Mouse (Mus musculus) left cerebral cortex, adult 2 months (tissue): ENCODE data around the gene Wdr17. TPM values are rescaled to one million over a fixed set of nuclear protein-coding genes. Genes with fewer than 3 reads are reported as not detected.

Source experiments
- DNase-seq, 2 experiments: peaks; one replicate each; pipeline ENCODE4 v3.0.0; 2021 to 2022; ENCODE audit warnings: low spot score in 2 of 2, mixed read lengths in 1 of 2; ENCODE audit errors: extremely low spot score in 1 of 2
- H3K27ac ChIP-seq: fragments of 200-600 bp; 2 replicates; pipeline ENCODE4 v1.8.1; 2022
- H3K4me3 ChIP-seq: fragments of 200-600 bp; 2 replicates; pipeline ENCODE4 v1.8.1; 2022
- CTCF ChIP-seq: fragments of 200-600 bp; IDR thresholded peaks from 2 replicates; pipeline ENCODE4 v1.8.1; 2022; ENCODE audit warnings: antibody characterized with exemption, mild to moderate bottlenecking, moderate library complexity
- intact Hi-C: fragments of 180-260 bp; cut with DNase I; formaldehyde crosslinking; loops from one replicate; pipeline ENCODE4 v1.15.1; 2025
- total RNA-seq, 2 experiments: library from RNA; stranded (reverse); gene quantifications; 2 replicates each; pipeline ENCODE4 v1.2.3; 2021

The Wdr17 gene
- total RNA-seq, 2 experiments from 2014 or later, result 40.9 to 44.5 TPM

DNA sequence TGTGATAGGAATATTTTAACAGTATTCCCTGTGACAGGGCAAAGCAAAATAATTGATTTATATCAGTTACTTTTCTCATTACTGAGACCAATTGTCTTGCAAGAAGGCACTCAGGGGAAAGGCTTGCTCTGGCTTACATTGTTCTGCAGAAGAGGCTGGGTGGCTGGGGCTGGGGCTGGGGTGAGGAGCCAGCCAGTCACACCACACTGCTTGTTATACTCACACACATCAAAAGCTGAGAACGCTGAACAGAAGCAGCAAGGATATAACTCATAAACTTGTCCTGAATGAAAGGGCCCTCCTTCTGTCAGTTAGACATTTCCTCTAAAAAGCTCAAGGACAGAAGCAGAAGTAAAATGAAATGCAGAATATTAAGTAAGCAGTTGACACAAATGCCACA is 304.1 kb downstream of the Wdr17 start:
- intact Hi-C loops, result no loop called here
- H3K27ac ChIP-seq, result no peak overlapping the region
- TF ChIP-seq CTCF, result no peak
- H3K4me3 ChIP-seq, result no peak overlapping the region
- DNase-seq, result no peak

DNA sequence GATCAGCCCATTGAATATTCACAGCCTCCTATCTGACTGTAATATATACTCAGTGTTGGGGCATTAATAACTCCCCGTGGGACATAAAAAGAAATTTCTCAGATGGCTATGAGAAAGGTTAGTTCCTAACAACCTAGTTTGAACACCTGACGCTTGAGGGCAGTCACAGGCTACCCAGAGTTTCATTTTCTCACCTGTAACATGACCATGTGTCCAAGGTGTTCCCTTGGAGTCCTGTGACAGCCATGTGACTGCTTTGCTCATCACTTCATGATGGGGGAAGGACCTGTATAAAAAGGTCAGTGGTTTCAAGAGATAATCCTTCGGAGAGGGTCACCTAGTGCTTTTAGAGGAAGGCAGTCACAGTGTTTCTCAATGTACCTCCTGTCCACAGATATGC is 305.5 kb downstream of the Wdr17 start:
- DNase-seq, result no peak
- intact Hi-C loops, result no loop called here
- Histone ChIP-seq H3K27ac (no peak overlapping the region), H3K4me3 (no peak overlapping the region)
- TF ChIP-seq CTCF, result no peak

Other genes with a start within 250 kb of the Wdr17 start
- 100 to 1,000 TPM; 934 to 993 TPM for gene Gpm6a, start 67.7 kb upstream of the Wdr17 start, total RNA-seq